Mouse (Mus musculus): ENCODE results near the gene Ankrd13a. TPM values are rescaled to one million over a fixed set of nuclear protein-coding genes. Genes with fewer than 3 reads are reported as not detected.

Gene Ankrd13a
- total RNA-seq, 2 experiments from 2014 or later: 34.7 to 36.3 TPM

- DNase-seq (ENCODE audit: extremely low spot score in 1 of 2, low spot score in 2 of 2): no peak
- intact Hi-C loops (cut with DNase I): no loop called here
These were observed 20.1 kb downstream of the Ankrd13a start for GRCm38 (mm10) chr5:114794609-114795008.

DNA sequence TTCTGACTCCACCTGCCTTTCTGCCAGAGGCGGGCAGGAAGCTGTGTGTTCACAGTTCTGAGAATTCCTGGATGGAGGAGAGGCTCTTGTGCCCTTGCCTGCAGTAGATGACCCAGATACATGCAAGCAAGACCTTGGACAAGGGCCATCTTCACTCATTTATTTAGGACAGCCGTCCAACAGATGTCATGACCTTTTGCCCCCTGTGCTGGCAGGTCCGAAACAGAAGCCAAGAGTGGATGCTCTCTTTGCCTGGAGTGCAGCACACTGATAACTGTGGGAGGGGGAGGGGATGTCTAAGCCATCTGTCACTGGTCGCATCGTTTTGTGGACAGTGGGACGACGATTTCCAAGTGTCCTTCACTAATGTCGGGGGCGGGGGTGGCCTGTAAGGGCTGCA lies 20.8 kb downstream of the Ankrd13a start:
- no peak for DNase-seq (ENCODE audit: extremely low spot score in 1 of 2, low spot score in 2 of 2)
- intact Hi-C loops (cut with DNase I): no loop called here

DNA sequence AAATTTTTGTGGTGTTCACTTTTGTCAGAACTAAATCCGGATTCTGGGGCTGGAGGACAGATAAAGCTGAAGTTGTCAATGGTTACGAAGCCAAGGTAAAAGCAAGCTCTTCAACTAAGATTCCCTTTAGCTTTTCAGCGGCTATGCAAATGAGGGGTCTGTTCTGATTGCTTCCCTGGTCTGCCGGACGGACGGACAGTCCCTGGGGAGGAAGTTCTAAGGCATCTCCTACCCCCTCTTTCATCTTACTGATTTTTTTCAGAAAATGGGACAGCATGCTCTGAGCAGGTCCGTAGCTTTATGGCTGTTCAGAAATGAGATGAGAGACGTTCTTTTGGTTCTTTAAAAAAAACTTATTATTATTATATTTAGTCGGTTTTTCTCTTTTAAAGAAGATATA lies 21.2 kb downstream of the Ankrd13a start:
- DNase-seq (ENCODE audit: extremely low spot score in 1 of 2, low spot score in 2 of 2): no peak
- intact Hi-C loops (cut with DNase I): no loop called here

GRCm38 (mm10) chr5:114796299-114797012 lies 22.0 kb downstream of the Ankrd13a start:
- DNase-seq (ENCODE audit: extremely low spot score in 1 of 2, low spot score in 2 of 2): peak in 1 of 2 experiments; percentile 63

DNA sequence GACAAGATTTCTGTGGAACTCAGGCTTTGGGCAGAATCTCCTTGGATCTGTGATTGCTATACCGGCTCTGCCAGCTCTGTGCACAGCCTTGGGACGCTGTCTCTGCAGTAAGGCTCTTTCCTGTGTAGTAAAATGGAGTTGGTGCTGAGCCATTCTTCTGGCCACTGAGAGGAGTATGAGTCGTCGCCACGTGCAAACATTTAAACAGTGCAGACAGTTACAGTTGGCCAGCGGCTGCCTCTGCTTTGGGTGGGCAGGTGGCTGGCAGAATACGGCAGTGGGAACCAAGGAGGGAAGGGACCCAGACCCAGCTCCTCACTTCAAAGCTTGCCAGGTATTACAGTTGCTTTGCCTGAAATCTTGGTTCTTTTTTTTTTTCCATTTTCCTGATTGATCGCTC lies 22.8 kb downstream of the Ankrd13a start:
- DNase-seq (ENCODE audit: extremely low spot score in 1 of 2, low spot score in 2 of 2): no peak
- intact Hi-C loops (cut with DNase I): no loop called here

More at GRCm38 (mm10) chr5:114796299-114797012, 22.0 kb downstream of the Ankrd13a start:
- intact Hi-C loops (cut with DNase I): no loop called here

GRCm38 (mm10) chr5:114799848-114800247 lies 25.4 kb downstream of the Ankrd13a start:
- DNase-seq (ENCODE audit: extremely low spot score in 1 of 2, low spot score in 2 of 2): no peak

GRCm38 (mm10) chr5:114801049-114801448 lies 26.6 kb downstream of the Ankrd13a start:
- no peak for DNase-seq (ENCODE audit: extremely low spot score in 1 of 2, low spot score in 2 of 2)
- intact Hi-C loops (cut with DNase I): no loop called here

More at GRCm38 (mm10) chr5:114799848-114800247, 25.4 kb downstream of the Ankrd13a start:
- intact Hi-C loops (cut with DNase I): no loop called here

DNA sequence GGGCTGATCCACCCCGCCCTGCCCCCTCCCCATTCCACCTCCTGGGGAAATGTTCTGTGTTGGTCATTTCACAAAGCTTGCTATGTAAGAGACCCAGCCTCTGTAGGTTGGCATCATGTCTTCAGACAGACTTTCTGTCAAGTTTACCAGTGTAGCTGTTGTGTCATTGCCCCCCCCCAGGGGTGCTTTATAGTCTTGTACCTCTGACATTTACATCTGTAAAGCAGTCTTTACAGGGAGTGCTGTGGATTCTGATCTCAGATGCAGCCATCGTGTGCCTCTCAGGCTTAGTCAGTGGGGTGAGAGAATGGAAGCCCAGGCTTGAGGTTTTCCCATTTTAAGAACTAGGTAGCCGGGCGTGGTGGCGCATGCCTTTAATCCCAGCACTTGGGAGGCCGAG lies 27.4 kb downstream of the Ankrd13a start:
- intact Hi-C loops (cut with DNase I): no loop called here
- DNase-seq (ENCODE audit: extremely low spot score in 1 of 2, low spot score in 2 of 2): no peak

DNA sequence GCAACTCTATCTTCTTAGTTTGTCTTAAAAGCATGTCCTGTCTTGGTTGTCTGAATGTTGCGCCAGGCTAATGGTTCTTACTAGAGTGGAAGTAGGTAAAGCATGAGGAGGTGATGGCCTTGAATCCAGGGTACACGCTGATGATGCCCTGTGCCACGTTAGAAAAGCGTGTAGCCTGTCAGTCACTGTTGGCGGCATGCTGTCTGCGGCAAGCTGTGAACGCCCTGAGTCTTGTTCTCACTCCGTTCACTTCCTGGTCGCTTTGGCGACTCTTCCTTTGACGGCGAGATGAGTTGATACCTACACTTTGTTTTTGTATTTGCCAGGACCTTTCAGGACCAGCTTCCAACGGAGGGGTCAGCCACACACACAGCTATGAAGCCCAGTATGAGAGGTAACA lies 28.8 kb downstream of the Ankrd13a start:
- no peak for DNase-seq (ENCODE audit: extremely low spot score in 1 of 2, low spot score in 2 of 2)
- intact Hi-C loops (cut with DNase I): no loop called here

- intact Hi-C loops (cut with DNase I): no loop called here
- no peak for DNase-seq (ENCODE audit: extremely low spot score in 1 of 2, low spot score in 2 of 2)
These were observed 29.9 kb downstream of the Ankrd13a start for GRCm38 (mm10) chr5:114804335-114804734.

GRCm38 (mm10) chr5:114804958-114805357 lies 30.5 kb downstream of the Ankrd13a start:
- DNase-seq (ENCODE audit: extremely low spot score in 1 of 2, low spot score in 2 of 2): peak in 1 of 2 experiments; percentile 77
- intact Hi-C loops (cut with DNase I): no loop called here

DNA sequence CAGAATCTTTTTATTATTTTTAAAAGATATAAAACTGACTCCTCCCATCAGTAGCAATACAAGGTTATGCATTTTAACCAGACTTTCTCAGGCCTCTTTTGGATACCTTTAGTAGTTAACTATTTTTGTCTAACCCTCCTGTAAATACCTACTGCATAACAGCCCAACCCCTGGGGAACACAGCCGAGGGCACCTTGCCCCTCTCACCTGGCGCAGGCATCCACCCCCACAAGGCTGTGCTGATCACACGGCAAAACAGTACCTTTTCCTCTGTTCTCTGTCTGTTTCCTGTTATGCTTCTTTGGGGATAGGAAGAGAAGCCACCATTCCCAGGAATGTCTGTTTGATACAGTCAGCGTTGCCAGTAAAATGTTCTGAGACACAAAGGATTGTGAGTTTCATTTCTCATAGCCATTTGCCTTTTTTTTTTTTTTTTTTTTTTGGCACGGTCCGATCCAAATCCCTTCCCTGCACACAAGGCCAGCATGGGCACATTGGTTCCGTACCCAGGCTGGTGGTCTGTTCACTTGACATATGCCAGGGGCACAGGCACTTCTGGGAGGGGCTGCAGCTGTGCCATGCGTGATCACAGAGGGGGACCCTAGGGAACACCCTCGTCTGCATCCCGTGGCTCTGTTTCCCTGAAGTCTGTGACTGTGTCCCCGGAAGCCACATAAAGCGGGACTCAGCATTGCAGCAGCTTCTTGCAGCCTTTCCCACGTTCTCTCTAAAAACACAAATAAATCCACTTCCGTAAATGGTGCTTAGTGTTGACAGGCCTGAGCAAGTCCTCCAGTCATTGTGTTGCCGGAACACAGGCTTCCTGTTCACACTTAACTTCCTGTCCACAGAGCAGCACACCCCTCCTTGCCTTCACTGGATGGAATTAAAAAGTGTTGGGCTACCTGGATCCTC lies 31.2 kb downstream of the Ankrd13a start:
- peak in 1 of 2 experiments; percentile 58 for DNase-seq (ENCODE audit: extremely low spot score in 1 of 2, low spot score in 2 of 2)
- intact Hi-C loops (cut with DNase I): no loop called here

GRCm38 (mm10) chr5:114806636-114807035 lies 32.2 kb downstream of the Ankrd13a start:
- intact Hi-C loops (cut with DNase I): no loop called here
- no peak for DNase-seq (ENCODE audit: extremely low spot score in 1 of 2, low spot score in 2 of 2)

DNA sequence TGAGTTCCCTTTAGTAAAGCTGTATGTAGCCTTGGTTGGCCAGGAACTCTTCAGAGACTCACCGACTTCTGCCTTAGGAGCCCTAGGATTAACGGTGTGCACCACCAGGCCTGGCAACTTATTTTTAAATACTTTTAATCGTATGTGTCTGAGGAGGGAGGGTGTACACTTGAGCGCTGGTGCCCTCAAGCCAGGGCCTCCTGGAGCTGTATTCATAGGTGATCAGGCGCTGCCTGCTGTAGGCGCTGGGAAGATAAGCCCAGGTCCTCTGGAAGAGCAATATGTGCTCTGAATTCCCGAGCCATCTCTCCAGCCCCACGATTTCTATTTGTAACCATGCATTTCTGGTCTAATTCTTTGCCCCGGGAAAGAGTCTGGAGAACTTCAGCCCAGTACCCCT lies 32.6 kb downstream of the Ankrd13a start:
- intact Hi-C loops (cut with DNase I): no loop called here

DNA sequence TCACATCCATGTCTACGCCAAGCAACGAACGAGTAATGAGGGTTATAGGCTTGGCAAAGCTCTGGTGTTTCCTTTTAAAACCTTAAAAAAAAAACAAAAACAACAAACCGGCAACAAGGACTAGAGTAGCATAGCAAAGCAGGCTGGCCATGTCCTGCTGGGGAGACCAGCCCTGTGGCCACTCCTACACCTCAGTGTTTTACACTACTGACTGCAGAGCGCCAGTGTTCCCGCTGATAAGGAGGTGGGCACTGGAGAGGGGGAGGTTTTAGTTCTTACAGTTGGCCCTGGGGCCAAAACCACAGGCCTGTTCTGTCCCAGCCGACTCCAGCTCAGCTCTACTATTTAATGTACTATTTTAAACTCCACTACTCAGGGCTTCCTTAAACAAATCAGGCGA lies 33.0 kb downstream of the Ankrd13a start:
- DNase-seq (ENCODE audit: extremely low spot score in 1 of 2, low spot score in 2 of 2): no peak
- intact Hi-C loops (cut with DNase I): no loop called here

More for the DNA sequence above, 32.6 kb downstream of the Ankrd13a start:
- DNase-seq (ENCODE audit: extremely low spot score in 1 of 2, low spot score in 2 of 2): no peak

GRCm38 (mm10) chr5:114807893-114808292 lies 33.4 kb downstream of the Ankrd13a start:
- DNase-seq (ENCODE audit: extremely low spot score in 1 of 2, low spot score in 2 of 2): no peak
- intact Hi-C loops (cut with DNase I): no loop called here

- intact Hi-C loops (cut with DNase I): no loop called here
- no peak for DNase-seq (ENCODE audit: extremely low spot score in 1 of 2, low spot score in 2 of 2)
These were observed 33.9 kb downstream of the Ankrd13a start for GRCm38 (mm10) chr5:114808385-114808784.

- intact Hi-C loops (cut with DNase I): no loop called here
- DNase-seq (ENCODE audit: extremely low spot score in 1 of 2, low spot score in 2 of 2): no peak
These were observed 34.8 kb downstream of the Ankrd13a start for GRCm38 (mm10) chr5:114809181-114809756.

GRCm38 (mm10) chr5:114809826-114810225 lies 35.3 kb downstream of the Ankrd13a start:
- intact Hi-C loops (cut with DNase I): no loop called here

More at GRCm38 (mm10) chr5:114809826-114810225, 35.3 kb downstream of the Ankrd13a start:
- no peak for DNase-seq (ENCODE audit: extremely low spot score in 1 of 2, low spot score in 2 of 2)

Data from left cerebral cortex, postnatal 10 days (tissue).